Mouse (Mus musculus): Measurements from ENCODE around the gene Pygo1.

Gene Pygo1

DNA sequence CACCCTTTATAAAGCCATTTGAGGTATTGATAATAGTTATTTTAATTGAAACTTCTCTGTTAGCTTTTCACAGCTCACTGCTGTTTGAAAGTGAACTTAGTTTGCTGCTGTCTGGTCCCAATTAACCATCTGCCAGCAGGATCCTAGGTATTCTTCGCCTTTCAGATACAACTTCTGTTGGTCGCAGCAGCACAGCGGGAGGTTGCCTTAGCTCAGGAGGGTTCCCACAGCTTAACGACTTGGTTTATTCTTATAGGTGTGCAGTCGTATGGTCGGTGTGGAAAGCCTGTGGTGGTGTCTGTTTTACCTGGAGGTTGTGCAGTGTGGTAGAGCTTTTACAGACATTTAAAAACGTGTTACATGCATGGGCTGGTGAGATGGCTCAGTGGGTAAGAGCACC lies 71.4 kb downstream of the Pygo1 start:
- DNase-seq, result no peak

DNA sequence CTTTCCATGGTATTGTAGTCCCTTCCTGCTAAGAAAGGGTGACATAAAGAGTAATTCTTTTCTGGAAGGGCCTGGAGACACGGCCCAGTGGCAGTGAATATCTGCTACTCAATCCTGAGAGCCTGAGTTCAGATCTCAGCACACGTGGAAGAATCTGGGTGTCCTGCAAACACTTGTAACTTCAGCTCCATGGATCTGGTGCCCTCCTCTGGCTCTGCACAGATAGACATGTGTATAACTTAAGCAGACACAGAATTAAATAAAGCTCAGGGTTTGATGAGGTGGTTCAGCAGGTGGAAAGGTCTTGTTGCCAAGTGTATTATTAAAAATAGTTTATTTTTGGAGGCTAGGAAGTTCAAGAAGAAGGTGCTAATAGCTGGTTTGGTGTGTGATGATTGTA lies 75.0 kb downstream of the Pygo1 start:
- DNase-seq, result no peak

DNA sequence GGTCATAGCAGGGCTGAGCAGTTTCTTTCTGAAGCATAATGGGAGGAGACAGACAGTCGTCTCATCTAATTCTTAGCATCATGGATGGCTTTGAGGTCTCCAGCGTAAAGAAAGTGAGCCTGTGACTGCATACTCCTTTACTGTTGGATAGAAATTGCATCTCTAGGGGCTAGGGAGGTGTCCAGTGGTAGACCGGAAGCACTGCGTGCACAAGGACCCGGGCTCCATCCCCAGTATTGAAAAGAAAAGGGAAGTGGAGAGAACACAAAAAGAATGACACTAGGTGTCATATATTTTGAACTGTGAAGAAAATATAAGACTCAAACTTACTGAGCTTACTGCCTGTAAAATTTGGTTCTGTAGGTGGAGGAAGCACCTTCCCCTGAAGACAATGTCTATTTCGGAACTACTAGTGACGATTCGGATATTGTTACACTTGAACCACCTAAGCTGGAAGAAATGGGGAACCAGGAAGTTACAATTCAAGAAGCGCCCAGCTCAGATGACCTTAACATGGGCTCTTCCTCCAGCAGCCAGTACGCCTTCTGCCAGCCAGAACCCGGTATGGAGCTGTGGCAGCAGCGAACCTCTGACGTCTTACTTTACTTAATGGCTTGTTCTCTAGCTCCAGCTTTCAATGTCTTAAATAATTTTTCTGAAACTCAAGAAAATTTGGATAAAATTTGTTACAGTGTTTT lies 76.0 kb downstream of the Pygo1 start:
- DNase-seq, result no peak
